Mouse (Mus musculus): Measurements from ENCODE around the gene Tmem256.
A peak's percentile ranks its signal among the peaks of the same experiment; 100 is the strongest.

The Tmem256 gene

GRCm38 (mm10) chr11:69837952-69838713 is at the start of gene Tmem256:
Gene Tmem256 (plus strand): TSS chr11:69838514.
- DNase-seq: peak; percentile 98

- DNase-seq: no peak
Measured at GRCm38 (mm10) chr11:69789431-69789830, 48.9 kb upstream of the Tmem256 start.

- no peak for DNase-seq
Measured at GRCm38 (mm10) chr11:69791420-69791819, 46.9 kb upstream of the Tmem256 start.

GRCm38 (mm10) chr11:69793429-69793828 is 44.9 kb upstream of the Tmem256 start:
- no peak for DNase-seq

- peak; percentile 95 for DNase-seq
Measured at GRCm38 (mm10) chr11:69795168-69795982, 42.9 kb upstream of the Tmem256 start, which contains the start of gene Chrnb1. Gene Chrnb1 (minus strand): TSS chr11:69795943.

GRCm38 (mm10) chr11:69795983-69796435 is 42.3 kb upstream of the Tmem256 start:
- peak; percentile 52 for DNase-seq

- DNase-seq: no peak
Measured at GRCm38 (mm10) chr11:69797924-69798323, 40.4 kb upstream of the Tmem256 start.

GRCm38 (mm10) chr11:69799394-69800137 is 38.7 kb upstream of the Tmem256 start:
- no peak for DNase-seq

GRCm38 (mm10) chr11:69800138-69800391 is 38.2 kb upstream of the Tmem256 start:
- no peak for DNase-seq

GRCm38 (mm10) chr11:69800392-69801197 is 37.7 kb upstream of the Tmem256 start:
- DNase-seq: peak; percentile 54

GRCm38 (mm10) chr11:69801379-69801977 is 36.8 kb upstream of the Tmem256 start, which contains the start of gene Fgf11:
Gene Fgf11 (minus strand): TSS chr11:69801857.
- DNase-seq: no peak

- DNase-seq: peak; percentile 65
Measured at GRCm38 (mm10) chr11:69802648-69803105, 35.6 kb upstream of the Tmem256 start.

GRCm38 (mm10) chr11:69803328-69803727 is 35.0 kb upstream of the Tmem256 start:
- DNase-seq: no peak

- no peak for DNase-seq
Measured at GRCm38 (mm10) chr11:69803786-69804651, 34.3 kb upstream of the Tmem256 start.

- DNase-seq: no peak
Measured at GRCm38 (mm10) chr11:69804652-69804940, 33.7 kb upstream of the Tmem256 start.

GRCm38 (mm10) chr11:69804972-69805909 is 33.1 kb upstream of the Tmem256 start, which contains the start of gene Tmem102:
Gene Tmem102 (minus strand): TSS chr11:69805624.
- no peak for DNase-seq

- no peak for DNase-seq
Measured at GRCm38 (mm10) chr11:69806378-69806777, 31.9 kb upstream of the Tmem256 start.

GRCm38 (mm10) chr11:69807641-69808040 is 30.7 kb upstream of the Tmem256 start:
- DNase-seq: no peak

GRCm38 (mm10) chr11:69810280-69810679 is 28.0 kb upstream of the Tmem256 start:
- no peak for DNase-seq

- DNase-seq: no peak
Measured at GRCm38 (mm10) chr11:69815155-69815554, 23.2 kb upstream of the Tmem256 start, which contains the start of gene Gm39566. Gene Gm39566 (minus strand): TSS chr11:69815298.

All from cerebellum, adult 9-11 months (tissue).